Mouse (Mus musculus): ENCODE results near the gene Tex13b. TPM values are rescaled to one million over a fixed set of nuclear protein-coding genes. Genes with fewer than 3 reads are reported as not detected.
"Not testable (repeated sequence)": the region's sequence is repeated elsewhere in the genome, so short reads cannot be mapped to it uniquely, and the experiment has no call there.

The Tex13b gene
- total RNA-seq (2017): not detected in 2 replicates

DNA sequence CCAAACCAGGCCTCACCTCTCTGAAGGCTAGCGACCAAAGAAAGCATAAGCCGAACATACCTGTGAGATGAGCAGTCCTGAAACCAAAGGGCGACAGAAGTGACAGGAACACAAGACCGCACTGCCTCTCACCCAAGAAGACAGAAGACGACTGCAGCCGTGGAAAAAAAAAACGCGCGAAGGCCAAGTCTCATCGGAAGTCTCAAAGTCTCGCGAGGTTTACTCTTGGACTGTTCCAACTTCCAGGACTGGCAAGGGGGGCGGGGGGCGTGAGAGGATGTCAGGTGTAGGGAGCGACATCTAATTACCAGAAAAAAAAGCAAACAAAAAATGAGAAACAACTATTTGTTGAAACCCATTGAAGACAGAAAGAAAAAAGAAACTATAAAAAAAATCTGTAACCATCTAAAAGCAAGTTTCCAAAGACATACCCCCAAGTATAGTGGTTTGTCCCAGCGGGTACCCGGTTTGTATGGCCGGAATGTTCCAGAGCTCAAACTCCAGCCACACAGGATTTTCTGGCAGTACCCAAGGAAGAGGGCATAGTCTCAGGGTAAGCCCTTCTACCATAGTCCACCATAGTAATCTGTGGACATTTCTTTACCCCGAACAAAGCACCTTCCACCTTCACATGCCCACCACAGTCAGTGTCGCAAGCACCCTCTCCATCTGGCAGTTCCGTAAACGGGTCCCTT lies at the start of gene Tex13b:
Tex13b (minus strand) TSS at position 122 of the 695 bp plus-strand sequence.
- no peak for ATAC-seq (ENCODE audit: extremely low read depth, insufficient number of reproducible peaks, low FRiP score, poor library complexity, severe bottlenecking)

DNA sequence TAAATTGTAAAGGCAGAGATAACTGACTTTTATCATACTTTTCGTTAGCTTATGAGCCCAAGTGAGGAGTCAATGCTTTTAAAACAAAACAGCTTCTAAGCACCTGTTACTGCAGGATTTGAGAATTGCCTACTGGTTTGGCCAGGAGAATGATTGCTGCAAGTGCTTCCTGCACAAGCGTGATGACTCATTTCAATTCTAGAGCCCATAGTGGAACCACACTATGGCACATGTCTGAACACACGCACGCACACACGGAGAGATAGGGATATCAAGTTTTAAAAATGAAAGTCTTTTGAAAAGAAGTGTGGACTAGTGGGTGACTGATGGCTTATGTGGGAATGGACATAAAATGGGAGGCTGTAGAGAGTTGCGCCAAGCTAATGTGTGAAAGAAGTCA lies 49.5 kb upstream of the Tex13b start:
- no peak for ATAC-seq (ENCODE audit: extremely low read depth, insufficient number of reproducible peaks, low FRiP score, poor library complexity, severe bottlenecking)

DNA sequence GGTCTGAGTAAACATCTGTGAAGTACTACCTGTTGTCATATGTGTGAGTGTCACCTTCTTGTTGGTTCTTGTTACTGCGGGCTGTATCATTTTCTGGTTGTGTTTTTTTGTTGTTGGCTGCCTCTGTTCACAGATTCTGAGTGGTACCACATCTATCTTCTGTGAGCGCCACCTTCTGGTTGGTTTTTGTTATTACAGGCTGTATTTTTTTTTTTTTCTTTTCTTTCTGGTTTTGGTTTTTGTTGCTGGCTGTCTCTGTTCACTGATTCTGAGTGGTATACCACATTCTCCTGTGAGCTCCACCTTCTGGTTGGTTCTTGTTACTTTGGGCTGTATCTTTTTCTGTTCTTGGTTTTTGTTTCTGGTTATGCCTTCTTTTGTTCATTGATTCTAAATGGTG lies 44.2 kb upstream of the Tex13b start:
- ATAC-seq (ENCODE audit: extremely low read depth, insufficient number of reproducible peaks, low FRiP score, poor library complexity, severe bottlenecking): no peak

DNA sequence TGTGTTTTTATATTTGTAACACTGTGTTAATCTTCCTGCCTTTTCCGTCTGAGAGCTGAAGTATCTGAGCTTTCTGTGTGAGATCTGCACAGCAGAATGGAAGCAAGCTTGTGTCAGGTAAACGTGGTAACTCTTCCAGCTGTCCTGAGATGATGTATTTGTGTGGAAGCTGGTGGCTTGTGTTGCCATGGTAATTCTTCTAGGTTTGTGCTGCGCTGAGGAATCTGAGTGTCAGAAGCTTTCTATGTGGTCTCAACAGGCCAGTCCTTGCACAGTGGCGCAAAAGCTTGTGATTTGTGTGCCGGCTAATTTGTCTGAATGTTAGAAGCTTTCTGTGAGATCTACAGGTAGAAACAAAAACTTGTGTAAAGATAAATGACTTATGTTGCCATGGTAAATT lies 43.8 kb upstream of the Tex13b start:
- ATAC-seq (ENCODE audit: extremely low read depth, insufficient number of reproducible peaks, low FRiP score, poor library complexity, severe bottlenecking): not testable (repeated sequence)

DNA sequence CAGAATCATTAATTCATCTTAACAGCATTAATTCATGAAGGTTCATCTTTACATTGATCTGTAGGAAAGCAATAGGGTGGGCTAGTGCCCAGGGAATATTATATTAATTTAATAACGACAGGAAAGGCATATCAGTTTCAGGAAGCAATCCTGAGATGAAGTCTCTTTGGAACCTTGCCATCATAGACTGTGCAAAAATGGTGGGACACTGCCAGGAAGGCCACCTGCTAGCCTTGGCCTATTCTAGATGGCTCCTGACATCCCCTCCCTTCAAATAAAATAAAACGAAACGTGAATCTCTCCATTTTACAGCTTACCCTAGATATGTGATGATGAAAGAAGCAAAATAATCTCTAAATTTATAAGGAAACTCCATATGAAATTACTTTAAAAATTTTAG lies 41.3 kb upstream of the Tex13b start:
- ATAC-seq (ENCODE audit: extremely low read depth, insufficient number of reproducible peaks, low FRiP score, poor library complexity, severe bottlenecking): no peak

DNA sequence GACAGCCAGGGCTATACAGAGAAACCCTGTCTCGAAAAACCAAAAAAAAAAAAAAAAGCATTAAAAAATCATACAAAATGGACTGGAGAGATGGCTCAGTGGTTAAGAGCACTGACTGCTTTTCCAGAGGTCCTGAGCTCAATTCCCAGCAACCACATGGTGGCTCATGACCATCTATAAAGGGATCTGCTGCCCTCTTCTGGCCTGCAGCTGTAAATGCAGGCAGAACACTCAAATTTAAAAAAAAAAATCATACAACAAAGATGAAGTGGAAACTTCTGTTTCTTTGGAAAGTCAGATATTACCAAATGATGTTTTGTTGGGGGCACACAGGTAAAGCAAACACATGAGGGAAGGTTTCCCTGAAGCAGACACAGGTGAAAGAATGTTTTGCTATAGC lies 32.2 kb upstream of the Tex13b start:
- ATAC-seq (ENCODE audit: extremely low read depth, insufficient number of reproducible peaks, low FRiP score, poor library complexity, severe bottlenecking): not testable (repeated sequence)

DNA sequence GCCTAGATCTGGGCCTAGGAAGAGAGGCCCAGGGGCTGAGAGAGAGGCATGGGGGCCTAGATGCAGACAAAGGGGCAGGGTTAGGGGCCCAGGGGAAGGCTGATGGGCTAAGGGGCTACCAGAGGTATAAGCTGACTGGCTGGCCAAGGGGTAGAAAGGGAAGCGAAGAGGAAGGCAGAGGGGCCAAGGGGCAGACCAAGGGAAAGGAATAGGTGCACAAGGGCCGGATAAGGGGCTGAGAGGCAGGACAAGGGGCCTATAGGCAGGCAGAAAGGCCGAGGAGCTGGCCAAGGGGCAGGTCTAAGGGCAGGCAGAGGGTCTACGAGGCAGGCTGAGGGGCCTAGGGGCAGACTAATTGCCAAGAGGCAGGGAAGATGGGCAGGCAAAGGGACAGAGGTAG lies 26.7 kb upstream of the Tex13b start:
- no peak for ATAC-seq (ENCODE audit: extremely low read depth, insufficient number of reproducible peaks, low FRiP score, poor library complexity, severe bottlenecking)

DNA sequence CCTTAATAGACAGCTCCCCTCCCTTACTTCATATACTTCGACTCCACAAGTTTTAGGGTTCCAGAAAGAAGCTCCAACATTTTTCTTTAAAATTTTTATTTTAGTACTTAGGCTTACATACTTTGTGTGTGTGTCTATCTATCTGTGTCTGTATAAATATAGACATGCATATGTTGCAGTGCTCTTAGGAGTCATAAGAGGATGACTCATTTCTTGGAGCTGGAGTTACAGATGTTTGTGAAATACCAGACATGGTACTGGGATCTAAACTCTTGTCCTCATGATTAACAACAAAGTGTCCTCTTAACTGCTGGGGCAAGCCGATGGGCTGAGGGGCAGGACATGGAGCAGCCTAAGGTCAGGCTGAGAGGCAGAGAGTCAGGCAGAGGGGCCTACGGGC lies 24.8 kb upstream of the Tex13b start:
- ATAC-seq (ENCODE audit: extremely low read depth, insufficient number of reproducible peaks, low FRiP score, poor library complexity, severe bottlenecking): no peak

DNA sequence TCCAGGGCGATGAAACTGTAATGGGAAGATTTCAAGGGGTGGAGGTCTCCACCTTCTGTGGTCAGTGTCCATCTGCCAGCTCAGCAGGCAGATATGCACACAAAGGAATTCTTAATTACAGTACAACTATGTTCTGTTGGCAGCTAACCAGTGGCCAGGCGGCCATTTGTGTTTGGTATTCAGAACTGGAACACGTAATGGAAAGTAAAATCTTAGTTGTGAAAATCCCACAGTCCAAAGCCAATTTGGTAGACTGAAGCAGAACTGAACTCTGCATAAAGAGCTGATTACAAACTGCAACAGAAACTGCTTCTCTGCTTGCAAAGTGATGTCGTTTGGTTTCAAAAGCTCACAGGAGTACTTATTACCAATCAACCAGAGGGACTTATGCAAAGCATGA lies 18.5 kb upstream of the Tex13b start:
- no peak for ATAC-seq (ENCODE audit: extremely low read depth, insufficient number of reproducible peaks, low FRiP score, poor library complexity, severe bottlenecking)

DNA sequence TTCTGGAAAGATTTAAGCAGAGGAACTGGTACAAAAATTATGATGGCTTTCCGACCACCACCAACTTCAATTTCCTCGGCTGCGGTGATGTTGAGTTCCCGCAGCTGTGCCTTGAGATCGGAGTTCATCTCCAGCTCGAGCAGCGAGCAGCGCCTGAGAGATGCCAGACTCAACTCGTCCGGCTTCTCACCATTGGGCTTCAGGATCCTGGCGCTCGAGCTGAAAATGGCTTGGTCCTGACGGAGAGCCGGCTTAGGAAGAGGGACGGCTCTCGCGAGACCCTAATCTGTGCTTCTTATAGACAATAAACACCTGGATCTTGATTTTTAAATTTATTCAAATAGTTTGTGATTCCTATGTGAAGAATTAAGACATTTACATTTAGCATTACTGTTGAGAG lies 9.1 kb upstream of the Tex13b start:
- ATAC-seq (ENCODE audit: extremely low read depth, insufficient number of reproducible peaks, low FRiP score, poor library complexity, severe bottlenecking): no peak

DNA sequence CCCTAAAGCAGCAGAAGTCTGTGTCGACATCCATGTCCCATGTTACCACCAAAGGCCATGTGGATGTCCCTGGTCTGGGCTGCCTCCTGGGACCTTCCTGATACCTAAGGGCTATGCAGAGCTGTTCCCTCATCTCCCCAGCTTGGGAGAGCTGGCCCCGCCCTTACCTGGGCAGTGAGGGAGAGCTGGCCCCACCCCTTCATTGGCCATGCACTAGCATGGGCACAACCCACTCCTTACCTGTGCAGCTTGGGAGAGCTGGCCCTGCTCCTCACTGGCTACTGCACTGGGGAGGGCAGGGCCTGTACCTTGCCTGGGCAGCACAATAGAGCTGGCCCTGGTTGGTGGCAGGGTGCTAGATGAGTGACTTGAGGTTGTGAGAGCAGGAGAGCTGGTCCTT lies 7.9 kb downstream of the Tex13b start:
- ATAC-seq (ENCODE audit: extremely low read depth, insufficient number of reproducible peaks, low FRiP score, poor library complexity, severe bottlenecking): no peak

DNA sequence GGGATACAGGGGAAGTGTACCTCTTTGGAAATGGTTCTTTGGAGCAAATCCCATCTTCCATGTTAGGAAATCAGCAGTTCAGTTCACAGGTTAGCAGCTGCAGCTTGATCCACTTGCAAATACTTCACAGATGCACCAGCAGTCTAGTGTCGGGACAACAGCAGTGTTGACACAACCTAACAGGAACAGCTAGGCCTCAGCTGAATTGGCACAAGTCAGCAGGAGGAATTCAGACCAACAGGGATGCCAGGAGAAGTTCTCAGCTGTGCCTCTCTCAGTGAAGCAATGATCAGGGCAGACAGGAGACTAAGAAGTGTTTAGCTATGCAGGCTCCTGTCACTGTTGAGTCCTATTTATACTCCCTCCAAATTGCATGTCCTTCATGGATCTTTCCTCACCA lies 43.4 kb downstream of the Tex13b start:
- no peak for ATAC-seq (ENCODE audit: extremely low read depth, insufficient number of reproducible peaks, low FRiP score, poor library complexity, severe bottlenecking)

Other genes starting within 250 kb of the Tex13b start
- 1,204 and 1,260 TPM in 2 replicates for gene Tsc22d3, start 212.8 kb downstream of the Tex13b start, total RNA-seq (2017)
- 0.12 TPM in 1 of 2 replicates, not detected in the other for gene Mid2, start 148.8 kb downstream of the Tex13b start, total RNA-seq (2017)
- gene Vsig1, start 94.2 kb upstream of the Tex13b start, total RNA-seq (2017): not detected in 2 replicates
- 33.4 and 35.5 TPM in 2 replicates for gene Psmd10, start 143.3 kb upstream of the Tex13b start, total RNA-seq (2017)
- gene Atg4a, start 143.5 kb upstream of the Tex13b start, total RNA-seq (2017): 21.2 and 23.6 TPM in 2 replicates

Data from neutrophil, adult 5-6 weeks (primary cell).